Mouse (Mus musculus) ovary, adult 10 weeks (tissue): ENCODE results near the gene Rpl36a. TPM values are rescaled to one million over a fixed set of nuclear protein-coding genes. Genes with fewer than 3 reads are reported as not detected.

Experiments used
- polyA plus RNA-seq: library from polyadenylated mRNA; stranded (reverse); fragments of 350-450 nt; fragmentation: Illumina TruSeq; extraction: RNeasy Lipid Tissue Mini Kit (QIAGEN cat#74804); gene quantifications from one replicate; pipeline ENCODE4 v1.2.3, GENCODE M21; 2014

Gene Rpl36a
- polyA plus RNA-seq, result 1,205 TPM

DNA sequence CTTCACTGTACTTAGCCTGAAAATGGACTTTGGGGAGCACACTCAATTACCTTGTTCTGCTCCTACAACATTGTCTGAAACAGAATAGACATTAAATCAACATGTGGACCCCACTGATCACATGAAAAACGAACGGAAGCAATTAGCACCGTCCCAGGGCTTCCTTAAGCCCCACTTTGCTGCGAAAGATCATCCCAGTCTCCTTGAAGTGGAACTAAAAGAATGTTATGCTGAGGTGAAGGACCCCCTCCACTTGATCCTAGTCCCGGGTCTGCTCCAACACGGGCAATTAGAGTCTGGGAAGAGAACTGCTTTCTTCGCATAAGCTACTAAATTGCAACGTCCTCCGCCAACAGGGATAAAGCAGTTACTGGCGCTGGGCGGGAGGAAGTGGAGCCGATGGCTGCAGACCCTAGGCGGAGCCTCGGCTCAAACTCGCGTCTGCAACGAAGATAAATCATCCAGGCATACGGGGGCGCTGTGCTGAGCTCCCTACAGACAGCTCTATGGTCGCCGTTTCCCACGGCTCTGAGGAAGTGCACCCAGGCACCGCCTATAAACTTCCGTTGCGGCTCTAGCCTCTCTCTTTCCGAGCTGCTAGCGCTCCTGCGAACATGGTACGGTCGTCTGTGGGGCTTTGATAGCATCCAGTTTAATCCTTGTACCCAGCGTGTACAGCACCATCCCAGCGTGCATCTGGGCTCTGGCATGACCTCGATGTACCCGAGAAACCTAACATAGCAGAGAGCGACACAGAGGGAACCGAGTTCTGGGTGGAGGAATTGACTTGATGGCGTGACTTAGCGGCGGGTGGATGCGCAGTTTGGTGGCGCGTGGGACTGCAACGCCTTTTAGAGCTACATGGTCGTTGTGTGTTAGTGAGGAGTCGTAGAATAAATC is at the start of gene Rpl36a:
Gene Rpl36a, plus strand, starts transcription at position 552 of the 900 bp plus-strand sequence.

DNA sequence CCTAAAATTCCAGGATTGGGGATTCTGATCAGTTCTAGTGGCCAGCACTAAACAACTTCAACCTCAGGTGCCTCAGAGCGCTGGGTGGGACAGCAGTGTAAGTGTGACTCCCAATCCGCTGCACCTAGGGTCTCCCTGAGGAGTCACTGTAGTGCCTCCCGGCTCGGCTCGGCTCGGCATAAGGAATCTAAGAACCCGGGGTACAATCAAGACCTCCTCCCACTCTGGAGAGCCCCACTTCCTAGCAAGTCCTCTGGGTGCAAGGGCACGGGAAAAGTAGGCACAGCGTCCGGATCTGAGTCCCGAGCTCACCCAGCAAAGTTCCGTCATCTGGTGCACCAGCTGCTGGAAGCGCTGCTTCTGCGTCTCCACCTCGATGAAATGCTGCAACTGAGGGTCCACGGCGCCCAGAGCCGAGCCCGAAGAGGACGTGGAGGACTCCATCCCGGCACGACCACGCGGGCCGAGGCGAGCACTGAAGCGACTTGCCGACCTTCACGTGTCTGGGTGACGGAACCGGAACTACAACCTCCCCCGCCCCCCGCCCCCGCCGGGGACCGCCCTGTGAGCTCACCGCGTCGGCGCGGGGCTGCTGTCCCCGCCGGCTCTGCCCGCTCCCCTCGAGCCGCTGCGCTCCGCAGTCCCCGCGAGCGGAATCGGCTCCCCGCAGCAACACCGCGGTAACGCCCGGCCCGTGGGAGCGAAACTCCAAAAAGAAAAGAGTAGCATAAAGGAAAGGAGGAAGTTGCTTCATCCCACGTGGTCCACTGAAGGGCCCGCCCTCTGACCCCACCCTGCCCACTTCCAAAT is 44.1 kb upstream of the Rpl36a start, which contains the start of gene Timm8a1:
Gene Timm8a1, minus strand, starts transcription at position 721 of the 810 bp plus-strand sequence.

DNA sequence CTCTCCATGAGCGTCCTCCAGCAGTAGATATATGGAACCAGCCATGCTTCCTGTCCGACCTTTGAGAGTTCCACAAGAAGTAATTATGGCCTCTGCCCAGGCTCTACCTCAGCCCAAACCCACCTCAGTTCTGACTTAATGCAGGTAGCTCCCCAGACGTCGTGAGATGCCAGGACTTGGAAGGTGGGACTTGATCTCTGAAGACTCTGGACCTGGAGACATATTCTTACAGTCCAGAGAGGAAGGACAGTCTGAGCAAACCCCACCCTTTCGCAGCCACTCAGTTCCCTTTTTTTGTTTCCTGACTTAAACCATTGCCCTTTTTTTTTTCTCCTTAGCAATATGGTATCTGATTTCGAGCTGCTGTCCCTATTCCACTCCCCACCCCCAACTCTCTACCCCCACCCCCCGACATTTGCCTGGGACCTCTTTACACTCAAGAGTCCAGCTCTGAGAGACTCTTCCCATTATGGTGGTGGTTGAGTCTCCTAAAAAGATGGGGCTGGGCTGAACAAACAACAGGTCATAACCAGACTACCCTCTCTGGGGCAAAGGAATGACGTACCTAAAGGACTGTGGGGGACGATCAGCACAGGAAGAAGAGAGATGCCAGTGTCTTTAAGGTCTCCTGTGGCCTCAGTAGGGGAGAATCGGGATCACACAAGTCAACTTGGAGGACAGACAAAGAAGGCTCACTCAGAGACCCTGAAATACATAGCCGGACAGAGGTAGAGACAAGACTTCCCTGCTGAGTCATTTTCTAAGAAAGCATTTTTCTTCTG is 2.4 kb upstream of the Rpl36a start, which contains the start of gene Btk:
Gene Btk, minus strand, starts transcription at position 683 of the 782 bp plus-strand sequence.

GRCm38 (mm10) chrX:134600659-134601379 is 15.4 kb downstream of the Rpl36a start, which contains the start of the genes Gla and Hnrnph2:
TSS of gene Gla (minus strand) at chrX:134601125.
TSS of gene Hnrnph2 (plus strand) at chrX:134601179.

Other genes with a start within 250 kb of the Rpl36a start
- gene Drp2, start 181.1 kb upstream of the Rpl36a start, polyA plus RNA-seq, result 2.1 TPM
- 0.23 TPM for gene Taf7l, start 109.2 kb upstream of the Rpl36a start, polyA plus RNA-seq
- 113 TPM for gene Timm8a1, start 43.8 kb upstream of the Rpl36a start, polyA plus RNA-seq
- 4.9 TPM for gene Btk, start 2.1 kb upstream of the Rpl36a start, polyA plus RNA-seq
- gene Gla, start 15.5 kb downstream of the Rpl36a start, polyA plus RNA-seq, result 13.2 TPM
- gene Hnrnph2, start 15.5 kb downstream of the Rpl36a start, polyA plus RNA-seq, result 266 TPM
- 13.5 TPM for gene Armcx4, start 100.9 kb downstream of the Rpl36a start, polyA plus RNA-seq
- gene Armcx1, start 132.3 kb downstream of the Rpl36a start, polyA plus RNA-seq, result 68.9 TPM
- 28.3 TPM for gene Armcx6, start 165.8 kb downstream of the Rpl36a start, polyA plus RNA-seq
- 137 TPM for gene Armcx3, start 170.9 kb downstream of the Rpl36a start, polyA plus RNA-seq
- gene Armcx2, start 223.6 kb downstream of the Rpl36a start, polyA plus RNA-seq, result 178 TPM